Mouse (Mus musculus): ENCODE data around the gene Spock1. TPM values are rescaled to one million over a fixed set of nuclear protein-coding genes. Genes with fewer than 3 reads are reported as not detected.

Spock1 gene
- polyA plus RNA-seq, 1 experiment from 2014 or later, result 3.3 TPM

DNA sequence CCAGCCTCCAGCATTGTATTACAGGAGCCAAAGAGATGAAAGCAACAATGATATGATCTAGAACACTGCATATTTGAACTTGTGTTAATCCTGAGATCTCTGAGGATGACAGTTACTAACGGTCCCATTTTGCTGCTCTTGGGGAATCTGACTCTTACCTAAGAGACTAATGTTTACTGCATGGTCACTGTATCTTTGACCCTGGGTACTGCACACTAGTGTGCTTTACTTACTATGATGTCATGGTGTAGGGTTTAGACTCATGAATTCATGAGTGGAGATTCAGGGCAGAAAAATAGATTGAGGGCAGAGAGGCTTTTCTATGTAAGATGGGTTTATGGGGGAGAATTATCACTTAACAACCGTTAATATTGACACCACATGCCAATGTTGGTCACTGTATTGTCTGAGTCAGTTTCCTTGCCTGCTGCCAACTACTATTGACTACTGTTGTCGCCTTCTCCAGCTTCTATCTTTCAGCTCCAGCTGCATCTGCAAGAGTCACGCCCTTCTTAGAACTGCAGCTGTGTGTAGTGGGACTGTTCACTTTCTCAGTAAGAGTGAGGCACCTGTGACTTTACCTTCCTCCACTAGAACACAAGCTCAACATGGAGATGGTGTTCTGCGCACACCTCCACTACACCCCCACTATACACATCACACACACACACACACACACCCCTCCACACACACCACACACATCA lies 330.4 kb downstream of the Spock1 start:
- Histone ChIP-seq H3K9me3 (no peaks in the 10 kb centered on the region), H3K9ac (no peak overlapping the region), H3K4me1 (no peaks in the 10 kb centered on the region), H3K4me3 (no peak overlapping the region), H3K27me3 (no peaks in the 10 kb centered on the region), H3K36me3 (no peaks in the 10 kb centered on the region), H3K4me2 (no peak overlapping the region), H3K27ac (no peak overlapping the region)
- no peak for ATAC-seq (ENCODE audit: insufficient number of reproducible peaks, low FRiP score, low TSS enrichment, low read depth)
- 84% methylated on average over 5 of the region's 5 CpGs for WGBS

- 56% methylated on average over 4 of the region's 4 CpGs for WGBS
Observed at GRCm38 (mm10) chr13:57573501-57573900, 334.6 kb downstream of the Spock1 start.

DNA sequence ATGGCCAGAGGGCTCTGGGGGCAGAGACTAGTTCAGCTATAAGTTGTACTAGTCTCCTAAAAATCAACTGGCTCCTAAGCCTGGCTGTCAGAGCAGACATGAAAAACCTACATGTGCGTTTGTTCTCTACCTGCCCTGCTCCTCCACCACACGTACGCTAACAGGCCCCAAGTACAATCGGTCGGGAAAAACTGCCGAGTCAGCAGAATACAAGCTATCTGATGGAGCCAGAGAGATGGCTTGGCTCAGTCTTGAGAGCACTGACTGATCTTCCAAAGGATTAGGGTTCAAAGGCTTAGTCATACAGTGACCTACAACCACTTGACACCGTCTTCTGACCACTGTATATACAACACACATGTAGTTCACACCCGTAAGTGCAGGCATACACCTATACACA lies 339.7 kb downstream of the Spock1 start:
- Histone ChIP-seq H3K4me3 (no peak overlapping the region), H3K9me3 (no peaks in the 10 kb centered on the region), H3K36me3 (no peaks in the 10 kb centered on the region), H3K4me1 (no peaks in the 10 kb centered on the region), H3K4me2 (no peak overlapping the region), H3K9ac (no peak overlapping the region), H3K27ac (no peak overlapping the region), H3K27me3 (no peaks in the 10 kb centered on the region)
- 90% methylated on average over 8 of the region's 8 CpGs for WGBS
- no peak for ATAC-seq (ENCODE audit: insufficient number of reproducible peaks, low FRiP score, low TSS enrichment, low read depth)

More at GRCm38 (mm10) chr13:57573501-57573900, 334.6 kb downstream of the Spock1 start:
- Histone ChIP-seq H3K4me3 (no peak overlapping the region), H3K36me3 (no peaks in the 10 kb centered on the region), H3K9ac (no peak overlapping the region), H3K4me2 (no peak overlapping the region), H3K9me3 (no peaks in the 10 kb centered on the region), H3K27me3 (no peaks in the 10 kb centered on the region), H3K4me1 (no peaks in the 10 kb centered on the region), H3K27ac (no peak overlapping the region)
- ATAC-seq (ENCODE audit: insufficient number of reproducible peaks, low FRiP score, low TSS enrichment, low read depth), result no peak

DNA sequence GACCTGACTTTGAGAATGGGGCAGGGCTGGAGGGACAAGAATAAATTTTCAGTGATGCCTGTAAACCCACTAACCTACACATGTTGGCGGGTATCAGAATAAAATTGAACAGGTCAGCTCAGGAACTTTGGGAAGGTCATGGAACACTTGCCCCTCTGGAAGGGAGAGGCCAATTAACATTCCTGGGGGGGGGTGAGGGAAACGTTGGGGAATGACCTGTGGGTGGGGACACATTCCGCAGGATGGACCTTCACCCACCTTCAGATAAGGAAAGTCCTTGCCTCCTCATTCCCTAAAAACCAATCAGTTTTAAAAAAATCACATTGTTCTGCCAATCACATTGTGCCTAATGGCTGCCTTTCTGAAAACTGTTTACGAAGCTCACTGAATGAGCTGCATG lies 352.9 kb downstream of the Spock1 start:
- Histone ChIP-seq H3K9me3 (no peaks in the 10 kb centered on the region), H3K4me1 (no peaks in the 10 kb centered on the region), H3K4me2 (no peak overlapping the region), H3K27me3 (no peaks in the 10 kb centered on the region), H3K4me3 (no peak overlapping the region), H3K9ac (no peak overlapping the region), H3K27ac (no peak overlapping the region), H3K36me3 (no peaks in the 10 kb centered on the region)
- WGBS, result 38% methylated on average over 4 of the region's 4 CpGs
- no peak for ATAC-seq (ENCODE audit: insufficient number of reproducible peaks, low FRiP score, low TSS enrichment, low read depth)

- Histone ChIP-seq H3K4me2 (no peak overlapping the region), H3K9me3 (no peaks in the 10 kb centered on the region), H3K27ac (no peak overlapping the region), H3K4me1 (peaks cover 7% of the 10 kb centered on the region; the same call in 1 of the 2 replicates), H3K36me3 (no peaks in the 10 kb centered on the region), H3K4me3 (no peak overlapping the region), H3K9ac (no peak overlapping the region), H3K27me3 (no peaks in the 10 kb centered on the region)
- 26% methylated on average over 5 of the region's 5 CpGs for WGBS
- no peak for ATAC-seq (ENCODE audit: insufficient number of reproducible peaks, low FRiP score, low TSS enrichment, low read depth)
Observed at GRCm38 (mm10) chr13:57549743-57550142, 358.4 kb downstream of the Spock1 start.

- Histone ChIP-seq H3K4me1 (no peaks in the 10 kb centered on the region), H3K36me3 (no peaks in the 10 kb centered on the region), H3K27ac (no peak overlapping the region), H3K27me3 (peaks cover 4% of the 10 kb centered on the region; the same call in 1 of the 2 replicates), H3K9me3 (no peaks in the 10 kb centered on the region), H3K9ac (no peak overlapping the region), H3K4me2 (no peak overlapping the region), H3K4me3 (no peak overlapping the region)
- no peak for ATAC-seq (ENCODE audit: insufficient number of reproducible peaks, low FRiP score, low TSS enrichment, low read depth)
- WGBS, result 68% methylated on average over 8 of the region's 8 CpGs
Observed at GRCm38 (mm10) chr13:57536988-57537547, 371.1 kb downstream of the Spock1 start.

DNA sequence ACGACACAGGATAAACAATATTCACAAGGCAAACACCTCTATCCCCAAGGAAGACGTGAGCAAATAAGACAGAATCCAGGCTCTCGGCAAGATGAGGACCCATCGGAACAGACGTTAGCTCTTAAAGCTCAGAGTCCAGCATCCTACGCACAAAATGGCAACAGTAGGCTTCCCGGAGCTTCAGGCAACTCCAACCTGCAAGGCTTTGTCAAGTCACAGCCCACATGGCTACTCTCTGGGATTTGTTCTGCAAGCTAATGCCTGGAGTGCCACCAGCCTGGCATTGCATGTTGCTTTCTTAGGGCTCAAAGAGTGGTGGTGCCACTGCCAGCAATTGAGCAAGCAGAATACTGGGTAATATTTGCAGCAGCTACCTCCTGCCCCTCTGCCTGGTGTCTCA lies 373.8 kb downstream of the Spock1 start:
- peaks cover 9% of the 10 kb centered on the region; the same call in 1 of the 2 replicates for H3K27me3 ChIP-seq
- no peaks in the 10 kb centered on the region for H3K36me3 ChIP-seq
- ATAC-seq (ENCODE audit: insufficient number of reproducible peaks, low FRiP score, low TSS enrichment, low read depth), result no peak
- H3K4me2 ChIP-seq, result no peak overlapping the region
- no peaks in the 10 kb centered on the region for H3K4me1 ChIP-seq
- no peaks in the 10 kb centered on the region for H3K9me3 ChIP-seq
- WGBS, result 58% methylated on average over 7 of the region's 7 CpGs
- no peak overlapping the region for H3K4me3 ChIP-seq
- no peak overlapping the region for H3K27ac ChIP-seq
- no peak overlapping the region for H3K9ac ChIP-seq

GRCm38 (mm10) chr13:57525946-57526345 lies 382.2 kb downstream of the Spock1 start:
- H3K9ac ChIP-seq, result no peak overlapping the region
- ATAC-seq (ENCODE audit: insufficient number of reproducible peaks, low FRiP score, low TSS enrichment, low read depth), result no peak
- H3K36me3 ChIP-seq, result no peaks in the 10 kb centered on the region
- no peak overlapping the region for H3K4me3 ChIP-seq
- no peaks in the 10 kb centered on the region for H3K4me1 ChIP-seq
- no peaks in the 10 kb centered on the region for H3K9me3 ChIP-seq
- H3K27ac ChIP-seq, result no peak overlapping the region
- H3K27me3 ChIP-seq, result peaks cover 3% of the 10 kb centered on the region; the same call in 1 of the 2 replicates
- no peak overlapping the region for H3K4me2 ChIP-seq

GRCm38 (mm10) chr13:57524546-57524945 lies 383.6 kb downstream of the Spock1 start:
- ATAC-seq (ENCODE audit: insufficient number of reproducible peaks, low FRiP score, low TSS enrichment, low read depth), result no peak
- 79% methylated on average over 3 of the region's 3 CpGs for WGBS
- no peak overlapping the region for H3K9ac ChIP-seq
- no peak overlapping the region for H3K27ac ChIP-seq
- H3K36me3 ChIP-seq, result no peaks in the 10 kb centered on the region
- H3K4me2 ChIP-seq, result no peak overlapping the region
- H3K4me3 ChIP-seq, result no peak overlapping the region
- H3K27me3 ChIP-seq, result no peaks in the 10 kb centered on the region; the same call in 1 of the 2 replicates
- H3K4me1 ChIP-seq, result no peaks in the 10 kb centered on the region
- no peaks in the 10 kb centered on the region for H3K9me3 ChIP-seq

DNA sequence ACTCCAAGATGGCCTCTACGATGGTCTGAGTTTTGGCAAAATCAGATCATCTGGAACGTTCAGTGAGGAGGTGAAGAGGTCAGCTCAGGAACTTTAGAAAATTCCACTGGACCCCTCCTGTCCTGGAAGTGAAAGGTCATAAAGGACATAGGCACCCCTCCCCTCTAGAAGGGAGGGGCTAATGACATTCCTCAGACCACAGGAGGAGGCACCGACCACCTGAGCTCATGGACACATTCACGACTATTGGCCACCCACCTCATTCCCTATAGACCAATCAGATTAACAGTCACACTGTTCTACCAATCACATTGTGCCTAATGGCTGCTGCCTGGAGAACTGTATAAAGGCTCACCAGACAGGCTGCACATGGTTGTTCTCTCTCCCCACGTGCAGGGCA lies 384.8 kb downstream of the Spock1 start:
- no peak overlapping the region for H3K4me2 ChIP-seq
- ATAC-seq (ENCODE audit: insufficient number of reproducible peaks, low FRiP score, low TSS enrichment, low read depth), result no peak
- no peaks in the 10 kb centered on the region for H3K36me3 ChIP-seq
- H3K27ac ChIP-seq, result no peak overlapping the region
- no peaks in the 10 kb centered on the region for H3K9me3 ChIP-seq
- no peak overlapping the region for H3K4me3 ChIP-seq
- WGBS, result 76% methylated on average over 5 of the region's 5 CpGs
- H3K4me1 ChIP-seq, result no peaks in the 10 kb centered on the region
- H3K9ac ChIP-seq, result no peak overlapping the region
- H3K27me3 ChIP-seq, result no peaks in the 10 kb centered on the region; the same call in 1 of the 2 replicates

GRCm38 (mm10) chr13:57522319-57522718 lies 385.8 kb downstream of the Spock1 start:
- no peak overlapping the region for H3K9ac ChIP-seq
- no peak overlapping the region for H3K4me3 ChIP-seq
- H3K27me3 ChIP-seq, result no peaks in the 10 kb centered on the region
- no peak overlapping the region for H3K4me2 ChIP-seq
- no peaks in the 10 kb centered on the region for H3K36me3 ChIP-seq
- no peaks in the 10 kb centered on the region for H3K4me1 ChIP-seq
- no peaks in the 10 kb centered on the region for H3K9me3 ChIP-seq
- 69% methylated on average over 4 of the region's 4 CpGs for WGBS
- no peak overlapping the region for H3K27ac ChIP-seq
- ATAC-seq (ENCODE audit: insufficient number of reproducible peaks, low FRiP score, low TSS enrichment, low read depth), result no peak

DNA sequence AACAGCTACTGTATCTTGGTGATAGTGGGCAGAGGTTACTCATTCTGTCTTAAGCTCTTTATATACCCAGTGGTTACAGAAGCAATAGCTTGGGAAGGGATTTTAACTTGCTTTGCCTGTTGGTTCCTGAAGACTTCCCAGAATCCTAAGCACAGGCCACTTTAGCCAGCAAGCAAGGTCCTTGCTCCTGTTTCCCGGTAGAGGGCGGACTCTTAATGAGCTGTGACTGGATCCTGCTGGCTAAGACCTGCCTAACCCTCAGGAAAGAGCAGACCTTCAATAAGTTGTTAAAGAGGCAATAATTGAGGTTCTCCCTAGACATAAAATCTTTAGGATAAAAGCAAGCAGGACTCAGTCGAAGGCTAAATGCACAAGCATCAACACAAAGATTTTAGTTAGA lies 387.0 kb downstream of the Spock1 start:
- 9% methylated on average over 3 of the region's 3 CpGs for WGBS
- H3K9me3 ChIP-seq, result no peaks in the 10 kb centered on the region
- no peak overlapping the region for H3K4me2 ChIP-seq
- no peaks in the 10 kb centered on the region for H3K27me3 ChIP-seq
- no peak overlapping the region for H3K9ac ChIP-seq
- 0 out of 2 replicates have a peak, but pooled peaks cover under 1% of the 10 kb centered on the region for H3K4me1 ChIP-seq
- H3K36me3 ChIP-seq, result no peaks in the 10 kb centered on the region
- H3K27ac ChIP-seq, result no peak overlapping the region
- ATAC-seq (ENCODE audit: insufficient number of reproducible peaks, low FRiP score, low TSS enrichment, low read depth), result no peak
- no peak overlapping the region for H3K4me3 ChIP-seq
